Mouse (Mus musculus) heart, adult 9 months (tissue): ENCODE data around the gene Fam214b.

Experiments
- DNase-seq, 2 experiments: peaks; one replicate each; pipeline ENCODE4 v3.0.0; 2022; ENCODE audit warnings: low spot score in 2 of 2

Gene Fam214b

DNA sequence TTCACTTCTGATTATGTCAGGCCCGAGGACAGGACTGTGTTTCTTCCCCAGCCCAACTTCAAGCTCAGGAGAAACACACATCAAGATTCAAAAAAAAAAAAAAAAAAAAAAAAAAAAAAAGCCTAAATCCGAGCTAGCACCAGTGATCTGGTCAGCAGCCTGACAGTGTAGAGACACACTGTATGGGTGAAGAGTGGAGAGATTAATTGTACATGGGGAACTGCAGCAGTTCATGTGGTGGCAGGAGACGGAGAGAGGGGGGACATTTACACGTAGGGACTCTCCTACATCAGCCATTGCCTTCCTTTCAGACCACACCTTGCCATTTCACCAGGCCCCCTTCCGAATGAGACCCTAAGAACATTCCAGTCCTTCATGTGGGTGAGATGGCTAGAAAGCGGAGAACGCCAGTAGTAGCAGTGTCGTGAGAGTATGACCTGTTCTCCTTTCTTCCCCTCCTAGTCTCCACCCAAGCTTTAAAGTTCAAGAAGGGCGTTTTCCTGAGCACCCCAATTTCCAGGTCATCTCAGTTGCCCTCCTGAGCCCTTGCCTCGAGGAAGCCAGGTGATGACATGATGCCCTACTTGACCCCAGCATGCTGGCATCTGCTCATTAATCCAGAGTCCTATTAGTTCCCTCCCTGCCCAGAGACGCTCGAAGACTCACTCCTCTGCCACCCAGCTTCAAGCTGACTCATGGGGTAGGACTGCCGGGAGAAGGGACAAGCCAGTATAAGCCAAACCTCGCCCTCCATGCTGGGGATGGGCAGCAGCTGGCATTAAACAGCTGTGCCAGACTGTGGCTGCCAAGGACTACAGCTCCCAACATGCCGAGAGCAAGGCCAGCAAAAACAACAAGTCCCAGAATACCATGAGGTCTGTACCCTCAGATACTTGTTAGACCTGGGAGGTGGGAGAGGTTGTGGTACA lies 7.2 kb downstream of the Fam214b start:
- DNase-seq = peak; percentile 46 to 53

DNA sequence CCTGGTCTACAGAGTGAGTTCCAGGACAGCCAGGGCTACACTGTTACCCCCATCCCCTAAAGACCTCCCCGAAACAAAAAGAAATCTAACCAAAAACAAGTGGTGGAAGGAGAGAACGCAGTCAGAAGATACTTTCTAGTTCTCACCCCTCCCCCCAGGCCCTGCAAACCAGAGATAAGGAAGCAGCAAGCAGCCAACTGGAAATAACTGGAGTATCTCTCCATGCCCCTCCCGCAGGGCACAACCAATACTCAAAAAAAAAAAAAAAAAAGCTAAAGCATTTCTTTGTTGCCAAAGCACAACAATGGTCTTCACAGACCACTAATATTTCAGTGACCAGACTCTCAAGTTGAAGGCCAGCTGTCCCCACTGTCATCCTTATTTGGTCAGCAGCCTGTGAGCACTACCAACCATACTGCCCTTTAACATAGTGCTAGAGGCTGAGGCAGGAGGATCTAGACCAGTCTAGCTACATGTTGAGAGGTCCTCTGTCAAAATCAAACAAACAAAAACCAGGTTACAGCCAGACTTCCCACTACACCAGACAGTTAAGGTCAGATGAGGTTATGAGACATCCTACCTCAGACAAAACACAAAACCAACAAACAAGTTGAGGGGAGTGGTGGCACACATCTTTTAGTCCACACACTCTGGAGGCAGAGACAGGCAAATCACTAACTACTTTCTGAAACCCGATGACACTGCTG lies 8.0 kb downstream of the Fam214b start:
- no peak for DNase-seq

GRCm38 (mm10) chr4:43036356-43036755 lies 9.7 kb downstream of the Fam214b start:
- DNase-seq = no peak

GRCm38 (mm10) chr4:43035851-43036250 lies 10.2 kb downstream of the Fam214b start:
- DNase-seq = no peak

DNA sequence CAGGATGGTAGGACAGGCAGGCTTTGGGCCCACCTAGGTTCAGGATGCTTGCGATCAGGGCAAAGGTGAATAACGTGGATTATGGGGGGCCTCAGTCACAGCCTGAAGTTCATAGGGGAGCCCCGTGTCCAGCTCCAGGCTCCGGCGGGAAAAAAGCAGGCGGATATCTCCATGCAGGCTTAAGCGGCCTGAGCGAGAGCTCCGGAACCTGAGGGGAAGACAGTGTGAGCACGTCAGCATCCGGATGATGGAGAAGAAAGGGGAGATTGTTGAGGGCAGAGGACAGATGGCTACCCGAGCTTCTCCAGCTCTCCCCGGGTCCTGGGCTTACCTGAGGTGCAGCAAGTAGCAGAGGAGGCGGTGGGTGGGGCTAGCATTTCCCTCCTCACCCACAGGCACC lies 12.5 kb downstream of the Fam214b start:
- no peak for DNase-seq

DNA sequence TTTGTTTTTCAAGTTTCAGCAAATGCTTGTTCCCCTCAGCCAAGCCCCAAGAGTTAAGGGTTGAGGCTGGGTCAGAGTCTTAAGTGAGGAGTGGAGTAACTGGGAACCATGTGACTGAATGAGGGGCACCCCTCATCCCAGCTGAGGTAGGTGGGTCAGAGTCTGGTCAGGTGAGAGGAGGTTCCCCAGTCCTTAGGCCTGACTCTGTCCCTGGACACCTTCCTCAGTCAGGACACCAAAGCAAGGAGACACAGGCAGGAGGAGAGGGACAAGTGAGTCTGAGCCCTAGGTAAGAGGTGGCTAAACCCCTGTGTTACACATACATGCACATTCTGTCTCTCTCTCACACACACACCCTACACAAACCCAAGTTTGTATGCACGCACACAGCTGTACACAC lies 13.5 kb downstream of the Fam214b start:
- DNase-seq = no peak

DNA sequence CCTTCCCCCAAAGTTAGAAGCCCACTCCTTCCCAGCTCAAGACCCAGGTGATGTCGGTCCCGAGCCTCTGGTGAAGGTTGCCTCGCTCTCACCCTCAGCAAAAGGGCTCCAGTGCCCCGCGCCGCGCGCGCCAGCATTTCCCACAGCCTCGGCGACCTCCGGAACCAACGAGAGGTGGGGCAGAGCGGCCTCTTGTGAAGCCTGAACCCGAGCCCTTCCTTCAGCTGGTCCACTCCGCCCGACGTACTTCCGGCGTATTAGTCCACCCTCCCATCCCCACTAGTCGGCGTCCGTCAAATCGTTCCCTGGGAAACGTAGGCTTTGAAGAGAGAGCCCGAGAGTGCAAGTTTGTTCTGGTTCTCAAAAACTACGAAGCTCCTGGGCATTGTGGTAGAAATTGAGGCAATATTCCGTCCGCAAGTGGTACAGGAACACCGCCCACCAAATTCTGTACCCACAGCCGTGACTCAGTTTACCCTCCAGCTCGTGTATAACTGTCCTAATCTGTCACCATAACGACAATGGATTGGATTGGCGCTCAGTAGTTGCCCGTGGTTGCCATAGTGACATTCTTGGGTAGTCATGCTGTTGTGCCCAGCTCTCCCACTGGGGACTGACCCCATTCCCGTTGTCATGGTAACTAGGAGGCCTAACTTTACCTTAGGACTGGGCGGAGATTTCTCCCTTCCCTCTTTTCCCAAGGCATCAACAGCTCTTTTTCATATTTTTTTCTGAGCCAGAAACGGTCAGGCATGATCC lies 14.6 kb downstream of the Fam214b start, which contains the start of gene Stoml2:
Gene Stoml2 (minus strand): TSS at position 474 of the 759 bp plus-strand sequence.
- DNase-seq = peak; percentile 92 to 93

GRCm38 (mm10) chr4:43030780-43031230 lies 15.2 kb downstream of the Fam214b start:
- DNase-seq = no peak

DNA sequence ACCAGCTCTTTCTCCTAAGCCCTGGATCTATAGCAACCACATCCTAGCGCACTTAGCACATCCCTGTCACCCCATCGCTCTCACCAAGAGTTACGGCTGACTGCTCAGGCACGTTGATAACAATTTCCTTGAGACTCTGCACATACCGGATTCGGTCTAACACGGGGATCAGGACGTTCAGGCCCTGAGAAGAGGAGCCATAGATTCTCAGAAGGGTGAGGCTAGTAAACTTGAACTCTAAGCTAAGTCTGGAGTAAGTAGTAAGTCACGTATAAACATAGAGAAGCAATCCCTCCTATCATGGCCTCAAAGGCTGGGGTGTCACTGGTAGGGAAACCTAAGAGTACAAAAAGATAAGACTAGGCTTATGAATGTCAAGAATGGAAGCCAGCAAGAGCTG lies 15.7 kb downstream of the Fam214b start:
- DNase-seq = no peak

GRCm38 (mm10) chr4:43029749-43030148 lies 16.3 kb downstream of the Fam214b start:
- no peak for DNase-seq

DNA sequence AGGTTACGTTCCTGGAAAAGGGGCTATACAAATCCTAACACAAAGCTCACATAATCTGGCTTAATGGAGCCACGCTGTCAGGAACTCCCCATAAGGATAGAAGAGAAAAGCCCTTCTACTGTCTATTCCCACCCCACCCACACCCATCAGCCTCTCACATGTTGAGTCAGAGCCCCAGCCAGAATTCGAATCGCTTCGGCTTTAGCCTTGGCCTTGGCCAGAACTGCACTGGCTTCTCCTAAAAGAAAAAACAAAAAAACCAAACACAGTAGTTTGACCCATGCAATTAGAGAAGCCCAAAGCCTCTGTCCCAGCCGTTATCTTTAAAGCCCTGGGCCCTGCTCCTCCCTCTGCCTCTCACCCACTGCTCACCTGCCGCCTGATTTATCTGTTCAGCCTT lies 16.9 kb downstream of the Fam214b start:
- no peak for DNase-seq

- DNase-seq = peak; percentile 90 to 94
Observed at GRCm38 (mm10) chr4:43025084-43025960, 20.7 kb downstream of the Fam214b start, which contains the start of gene Pigo. Pigo (minus strand) TSS chr4:43025819.

DNA sequence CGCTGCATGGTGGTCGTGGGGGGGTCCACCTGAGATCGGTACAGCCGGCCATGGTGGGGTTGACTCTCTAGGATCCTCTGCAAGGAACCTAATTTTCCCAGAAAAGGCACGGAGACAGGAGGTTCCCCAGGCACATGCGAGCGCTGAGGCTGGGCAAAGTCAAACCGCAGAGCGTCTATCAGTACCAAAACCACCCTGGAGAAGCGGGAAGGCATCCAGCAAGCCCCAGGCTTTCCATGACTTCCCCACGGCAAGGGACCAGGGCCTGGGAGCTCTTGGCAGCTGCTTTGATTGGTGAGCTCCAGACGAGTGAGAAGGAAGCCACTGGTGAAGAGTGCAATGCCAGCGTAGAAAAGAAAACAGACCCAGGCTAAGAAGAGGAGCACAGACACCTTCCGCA lies 21.3 kb downstream of the Fam214b start:
- no peak for DNase-seq

DNA sequence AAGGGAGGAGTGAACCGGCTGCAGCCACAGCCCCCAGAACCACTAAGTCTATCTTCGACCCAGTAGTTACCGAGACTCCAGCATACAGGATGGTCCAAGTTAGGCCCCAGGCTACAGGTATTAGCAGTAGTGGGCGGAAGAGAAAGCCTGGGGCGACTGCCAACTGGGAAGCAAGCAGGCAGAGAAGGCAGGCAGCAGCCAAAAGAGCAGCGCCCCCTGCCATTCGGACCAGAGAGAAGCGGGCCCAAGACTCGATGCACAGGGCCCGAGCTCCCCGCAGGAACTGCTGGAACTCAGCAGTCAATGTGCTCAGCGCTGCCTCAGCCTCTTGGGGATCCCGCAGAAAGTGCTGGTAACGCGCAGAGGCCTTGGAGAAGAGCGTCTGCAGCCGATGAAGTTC lies 24.7 kb downstream of the Fam214b start:
- no peak for DNase-seq

GRCm38 (mm10) chr4:43020876-43021275 lies 25.1 kb downstream of the Fam214b start:
- DNase-seq = no peak

DNA sequence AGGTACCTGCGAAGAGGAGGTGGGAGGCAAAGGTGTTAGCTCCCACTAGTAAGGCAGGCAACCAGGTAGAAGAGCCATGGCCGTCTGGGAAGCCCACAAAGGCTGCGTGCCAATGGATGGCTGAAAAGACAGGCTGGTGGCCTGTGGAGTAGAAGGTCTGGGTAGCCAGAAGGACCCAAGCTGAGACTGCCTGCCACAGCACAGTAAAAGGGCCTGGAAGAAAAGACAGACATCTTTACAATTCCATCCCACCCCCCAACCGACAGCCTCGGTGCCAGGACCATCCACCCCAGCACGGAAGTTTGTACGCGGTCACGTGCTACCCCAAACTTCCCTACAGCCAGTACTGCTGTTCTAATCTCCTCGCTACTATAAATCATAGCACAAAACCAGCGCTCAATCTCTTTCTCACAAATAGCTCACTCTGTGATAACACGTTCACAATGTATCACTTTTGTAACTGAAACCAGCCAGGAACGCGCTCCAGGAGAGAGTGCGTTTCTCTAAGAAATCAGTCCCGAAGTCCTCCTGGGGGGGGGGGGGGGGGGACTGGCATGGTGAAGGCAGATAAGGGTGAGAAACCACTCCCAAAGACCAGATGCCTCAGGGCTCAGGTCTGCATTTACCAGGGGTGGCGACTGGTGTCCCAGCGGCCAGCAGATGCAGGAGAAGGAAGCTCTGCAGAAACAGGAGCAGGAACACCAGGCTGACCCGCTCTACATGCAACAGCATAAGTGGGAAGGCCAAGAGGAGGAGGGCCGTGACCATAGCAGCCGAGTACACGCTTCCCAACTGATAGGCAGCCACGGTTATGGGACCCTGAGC lies 26.2 kb downstream of the Fam214b start:
- DNase-seq = no peak

DNA sequence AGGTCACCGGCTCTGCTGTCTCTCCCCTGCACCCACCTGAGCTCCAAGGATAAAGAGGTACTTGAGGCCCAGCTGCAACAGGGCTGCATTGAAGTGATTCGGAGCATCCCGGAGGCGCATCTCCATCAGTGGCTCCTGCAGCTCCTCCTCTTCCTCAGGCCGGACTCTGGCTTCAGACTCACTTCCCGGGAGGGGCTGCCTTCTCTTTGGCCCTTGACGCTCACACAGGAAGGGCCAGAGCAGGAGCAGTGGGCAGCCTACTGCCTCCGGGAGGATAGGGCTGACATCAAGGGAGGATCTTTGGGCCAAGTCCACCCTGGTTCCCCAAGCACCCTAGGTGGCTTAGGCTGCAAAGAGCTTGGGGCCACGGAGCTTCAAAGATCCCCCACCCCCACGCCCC lies 26.8 kb downstream of the Fam214b start:
- DNase-seq = peak in 1 of 2 experiments; percentile 41

DNA sequence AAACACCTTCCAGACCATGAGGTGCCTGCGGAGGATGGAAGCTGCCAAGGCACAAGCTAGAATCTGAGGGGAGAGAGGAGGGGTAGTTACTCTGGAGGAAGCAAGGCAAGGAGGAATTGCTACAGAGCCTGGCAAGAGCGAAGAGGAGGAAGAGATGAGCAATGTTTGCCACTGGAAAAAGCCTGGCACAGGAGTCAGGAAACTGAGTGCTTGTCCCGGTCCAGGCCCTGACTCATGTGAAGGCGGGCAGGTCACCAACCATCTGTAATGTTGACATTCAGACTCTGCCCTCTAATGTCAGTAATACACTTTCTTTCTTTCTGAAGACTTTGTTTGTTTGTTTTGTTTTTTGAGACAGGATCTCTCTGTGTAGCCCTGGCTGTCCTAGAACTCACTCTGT lies 27.9 kb downstream of the Fam214b start:
- DNase-seq = no peak

GRCm38 (mm10) chr4:43012091-43012490 lies 33.9 kb downstream of the Fam214b start:
- DNase-seq = no peak
